Mouse (Mus musculus): ENCODE data around the gene Yy2.

Yy2 gene

GRCm38 (mm10) chrX:157568840-157569239 is at the start of gene Yy2:
Yy2 (minus strand) TSS chrX:157568985.
- DNase-seq (ENCODE audit: low read depth, low spot score) = no peak

GRCm38 (mm10) chrX:157612894-157613293 is 44.1 kb upstream of the Yy2 start:
- no peak for DNase-seq (ENCODE audit: low read depth, low spot score)

GRCm38 (mm10) chrX:157601450-157601849 is 32.7 kb upstream of the Yy2 start:
- no peak for DNase-seq (ENCODE audit: low read depth, low spot score)

- DNase-seq (ENCODE audit: low read depth, low spot score) = peak; percentile 83
These were observed 29.6 kb upstream of the Yy2 start, which contains the start of gene Mbtps2 for GRCm38 (mm10) chrX:157598186-157598996. Mbtps2 (minus strand) TSS chrX:157598715.

- DNase-seq (ENCODE audit: low read depth, low spot score) = no peak
These were observed 28.9 kb upstream of the Yy2 start for GRCm38 (mm10) chrX:157597585-157598185.

- peak; percentile 23 for DNase-seq (ENCODE audit: low read depth, low spot score)
These were observed 28.0 kb upstream of the Yy2 start for GRCm38 (mm10) chrX:157596802-157597201.

GRCm38 (mm10) chrX:157595927-157596326 is 27.1 kb upstream of the Yy2 start:
- DNase-seq (ENCODE audit: low read depth, low spot score) = no peak

GRCm38 (mm10) chrX:157594606-157595005 is 25.8 kb upstream of the Yy2 start:
- DNase-seq (ENCODE audit: low read depth, low spot score) = no peak

- no peak for DNase-seq (ENCODE audit: low read depth, low spot score)
These were observed 18.2 kb upstream of the Yy2 start for GRCm38 (mm10) chrX:157587001-157587400.

- no peak for DNase-seq (ENCODE audit: low read depth, low spot score)
These were observed 17.6 kb upstream of the Yy2 start for GRCm38 (mm10) chrX:157586397-157586796.

- DNase-seq (ENCODE audit: low read depth, low spot score) = no peak
These were observed 10.4 kb upstream of the Yy2 start for GRCm38 (mm10) chrX:157579108-157579614.

GRCm38 (mm10) chrX:157574683-157575082 is 5.9 kb upstream of the Yy2 start:
- DNase-seq (ENCODE audit: low read depth, low spot score) = no peak

- peak; percentile 11 for DNase-seq (ENCODE audit: low read depth, low spot score)
These were observed 5.0 kb downstream of the Yy2 start for GRCm38 (mm10) chrX:157563794-157564193.

- DNase-seq (ENCODE audit: low read depth, low spot score) = no peak
These were observed 21.7 kb downstream of the Yy2 start for GRCm38 (mm10) chrX:157547082-157547481.

All from CD4-positive helper T cell, adult 2 months (primary cell).